Mouse (Mus musculus): ENCODE measurements around the gene Nrarp. TPM values are rescaled to one million over a fixed set of nuclear protein-coding genes. Genes with fewer than 3 reads are reported as not detected.

Nrarp gene
- polyA plus RNA-seq, 1 experiment from 2014 or later: 17.3 TPM

- Histone ChIP-seq H3K9me3 (replicated peaks) (no peaks in the 10 kb centered on the region), H3K4me3 (no peak within 1 kb of the TSS), H3K27ac (no peak within 1 kb of the TSS), H3K36me3 (peaks cover 11% of the 10 kb centered on the region; the same call in 1 of the 2 replicates), H3K27me3 (0 out of 2 replicates have a peak, but pooled peaks cover 4% of the 10 kb centered on the region), H3K9ac (no peak within 1 kb of the TSS), H3K4me2 (no peak within 1 kb of the TSS), H3K4me1 (replicated peaks) (peaks cover 3% of the 10 kb centered on the region)
- ATAC-seq (replicated peaks; ENCODE audit: insufficient number of reproducible peaks, insufficient read depth, low FRiP score, low read depth): no peak
Observed at GRCm38 (mm10) chr2:25218445-25218844, 37.9 kb downstream of the Nrarp start, which contains the start of gene Fam166a. Fam166a (plus strand) TSS chr2:25218745.

- 70% methylated on average over 5 of the region's 5 CpGs for WGBS
- peaks cover 11% of the 10 kb centered on the region; the same call in 1 of the 2 replicates for H3K36me3 ChIP-seq
- ATAC-seq (replicated peaks; ENCODE audit: insufficient number of reproducible peaks, insufficient read depth, low FRiP score, low read depth): no peak
Observed at GRCm38 (mm10) chr2:25221331-25221772, 40.8 kb downstream of the Nrarp start.

GRCm38 (mm10) chr2:25223681-25224491 lies 43.3 kb downstream of the Nrarp start:
- WGBS: 2% methylated on average over 44 of the region's 53 CpGs
- ATAC-seq (replicated peaks; ENCODE audit: insufficient number of reproducible peaks, insufficient read depth, low FRiP score, low read depth): peak; percentile 36
- H3K9ac ChIP-seq: peak overlapping the region; percentile 76
- H3K36me3 ChIP-seq: peaks cover 11% of the 10 kb centered on the region; the same call in 1 of the 2 replicates
- peak overlapping the region; percentile 92 for H3K27ac ChIP-seq
- H3K27me3 ChIP-seq: no peaks in the 10 kb centered on the region
- H3K9me3 ChIP-seq (replicated peaks): no peaks in the 10 kb centered on the region
- peak overlapping the region; percentile 85 for H3K4me2 ChIP-seq
- H3K4me1 ChIP-seq (replicated peaks): peaks cover 23% of the 10 kb centered on the region
- peak overlapping the region; percentile 73 for H3K4me3 ChIP-seq

More at GRCm38 (mm10) chr2:25221331-25221772, 40.8 kb downstream of the Nrarp start:
- H3K27me3 ChIP-seq: no peaks in the 10 kb centered on the region
- H3K9ac ChIP-seq: no peak overlapping the region
- H3K27ac ChIP-seq: no peak overlapping the region
- H3K4me1 ChIP-seq (replicated peaks): peaks cover 15% of the 10 kb centered on the region
- no peak overlapping the region for H3K4me3 ChIP-seq
- H3K9me3 ChIP-seq (replicated peaks): no peaks in the 10 kb centered on the region
- no peak overlapping the region for H3K4me2 ChIP-seq

- H3K36me3 ChIP-seq: peaks cover 11% of the 10 kb centered on the region; the same call in 1 of the 2 replicates
- peak within 1 kb of the TSS; percentile 98 for H3K27ac ChIP-seq
- peak within 1 kb of the TSS; percentile 85 for H3K4me2 ChIP-seq
- peaks cover 25% of the 10 kb centered on the region for H3K4me1 ChIP-seq (replicated peaks)
- ATAC-seq (replicated peaks; ENCODE audit: insufficient number of reproducible peaks, insufficient read depth, low FRiP score, low read depth): no peak
- H3K9me3 ChIP-seq (replicated peaks): no peaks in the 10 kb centered on the region
- H3K27me3 ChIP-seq: 0 out of 2 replicates have a peak, but pooled peaks cover 2% of the 10 kb centered on the region
- peak within 1 kb of the TSS; percentile 73 for H3K4me3 ChIP-seq
- WGBS: 0% methylated on average over 17 of the region's 17 CpGs
- peak within 1 kb of the TSS; percentile 76 for H3K9ac ChIP-seq
Observed at GRCm38 (mm10) chr2:25224492-25224765, 43.9 kb downstream of the Nrarp start, which contains the start of gene Tubb4b. Tubb4b (minus strand) TSS chr2:25224702.

- ATAC-seq (replicated peaks; ENCODE audit: insufficient number of reproducible peaks, insufficient read depth, low FRiP score, low read depth): peak; percentile 94
- H3K27ac ChIP-seq: peak overlapping the region; percentile 98
- peaks cover 25% of the 10 kb centered on the region for H3K4me1 ChIP-seq (replicated peaks)
- H3K9me3 ChIP-seq (replicated peaks): no peaks in the 10 kb centered on the region
- peak overlapping the region; percentile 55 for H3K4me3 ChIP-seq
- H3K36me3 ChIP-seq: peaks cover 11% of the 10 kb centered on the region; the same call in 1 of the 2 replicates
- WGBS: 2% methylated on average over 41 of the region's 41 CpGs
- peak overlapping the region; percentile 61 for H3K9ac ChIP-seq
- peaks cover 8% of the 10 kb centered on the region; the same call in 1 of the 2 replicates for H3K27me3 ChIP-seq
- H3K4me2 ChIP-seq: peak overlapping the region; percentile 61
Observed at GRCm38 (mm10) chr2:25224766-25225752, 44.5 kb downstream of the Nrarp start.

DNA sequence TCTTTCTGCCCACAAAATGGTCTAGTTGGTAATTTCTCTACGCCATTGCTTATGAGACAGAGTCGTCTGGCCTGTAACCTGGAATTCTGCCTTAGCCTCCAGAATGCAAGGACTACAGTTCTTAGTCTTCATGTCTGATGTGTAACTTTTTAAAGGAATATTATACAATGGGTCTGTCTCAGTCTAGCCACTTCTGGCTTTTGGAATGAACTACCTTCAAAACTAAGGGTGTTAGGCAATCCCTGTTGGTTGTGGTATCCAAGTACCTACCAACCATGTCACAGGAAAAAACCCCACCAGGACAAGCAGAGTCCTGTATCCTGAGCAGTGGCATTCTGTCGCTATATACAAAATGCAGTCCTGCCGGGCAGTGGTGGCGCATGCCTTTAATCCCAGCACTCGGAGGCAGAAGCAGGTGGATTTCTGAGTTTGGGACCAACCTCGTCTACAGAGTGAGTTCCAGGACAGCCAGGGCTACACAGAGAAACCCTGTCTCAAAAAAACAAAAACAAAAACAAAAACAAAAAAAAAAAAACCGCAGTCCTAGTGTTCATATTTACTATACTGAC lies 45.3 kb downstream of the Nrarp start:
- Histone ChIP-seq H3K4me3 (peak overlapping the region; percentile 55), H3K4me2 (peak overlapping the region; percentile 61), H3K27ac (peak overlapping the region; percentile 98), H3K36me3 (peaks cover 11% of the 10 kb centered on the region; the same call in 1 of the 2 replicates), H3K9ac (0 out of 2 replicates have a peak overlapping the region, but pooled peaks have one; percentile 61), H3K9me3 (replicated peaks) (no peaks in the 10 kb centered on the region), H3K4me1 (replicated peaks) (peaks cover 25% of the 10 kb centered on the region), H3K27me3 (peaks cover 16% of the 10 kb centered on the region)
- no peak for ATAC-seq (replicated peaks; ENCODE audit: insufficient number of reproducible peaks, insufficient read depth, low FRiP score, low read depth)
- WGBS: 70% methylated on average over 8 of the region's 8 CpGs

DNA sequence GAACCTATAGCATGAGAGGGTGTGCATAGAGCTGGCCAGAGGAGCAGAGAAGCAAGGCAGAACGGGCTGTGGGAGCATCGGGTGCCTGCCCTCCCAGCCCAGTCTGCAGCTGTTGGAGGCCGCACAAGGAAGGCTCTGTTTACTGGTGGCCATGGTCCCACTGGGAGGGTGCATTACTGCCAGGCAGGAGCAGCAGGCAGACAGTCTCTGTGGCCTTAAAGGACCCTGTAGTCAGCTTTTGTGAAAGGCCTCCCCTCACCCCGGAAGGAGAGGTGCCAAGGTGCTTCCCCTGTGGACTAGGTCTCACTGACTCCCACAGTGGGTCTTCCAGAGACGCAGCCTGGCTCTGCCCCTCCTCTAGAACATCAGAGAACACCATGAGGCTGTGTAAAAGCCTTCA lies 46.3 kb downstream of the Nrarp start:
- WGBS: 79% methylated on average over 5 of the region's 5 CpGs
- no peak overlapping the region for H3K4me3 ChIP-seq
- no peak overlapping the region for H3K27ac ChIP-seq
- H3K9me3 ChIP-seq (replicated peaks): no peaks in the 10 kb centered on the region
- H3K4me2 ChIP-seq: no peak overlapping the region
- peaks cover 25% of the 10 kb centered on the region for H3K4me1 ChIP-seq (replicated peaks)
- peaks cover 2% of the 10 kb centered on the region; the same call in 1 of the 2 replicates for H3K36me3 ChIP-seq
- H3K9ac ChIP-seq: no peak overlapping the region
- peaks cover 22% of the 10 kb centered on the region for H3K27me3 ChIP-seq
- no peak for ATAC-seq (replicated peaks; ENCODE audit: insufficient number of reproducible peaks, insufficient read depth, low FRiP score, low read depth)

DNA sequence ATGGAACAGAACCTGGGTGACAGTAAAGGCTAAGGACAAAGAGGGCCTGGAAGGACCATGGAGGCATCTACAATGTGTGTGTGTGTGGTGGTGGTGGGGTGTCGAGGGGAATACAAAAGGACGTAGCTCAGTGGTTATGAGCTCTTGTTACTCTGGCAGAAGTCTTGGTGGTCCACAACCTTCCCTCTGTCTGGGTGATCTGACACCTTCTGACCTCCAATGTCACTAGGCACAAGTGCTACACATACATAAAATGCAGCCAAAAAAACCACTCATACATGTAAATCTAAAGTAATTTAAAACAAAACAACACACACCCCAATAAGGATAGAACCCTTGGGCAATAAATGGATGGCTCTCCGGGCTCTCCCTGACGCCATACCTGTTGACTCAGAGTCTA lies 46.8 kb downstream of the Nrarp start:
- no peak for ATAC-seq (replicated peaks; ENCODE audit: insufficient number of reproducible peaks, insufficient read depth, low FRiP score, low read depth)
- Histone ChIP-seq H3K4me1 (replicated peaks) (peaks cover 25% of the 10 kb centered on the region), H3K36me3 (no peaks in the 10 kb centered on the region), H3K9me3 (replicated peaks) (no peaks in the 10 kb centered on the region), H3K9ac (no peak overlapping the region), H3K27ac (no peak overlapping the region), H3K4me2 (no peak overlapping the region), H3K4me3 (no peak overlapping the region), H3K27me3 (peaks cover 23% of the 10 kb centered on the region)
- 86% methylated on average over 4 of the region's 4 CpGs for WGBS

- Histone ChIP-seq H3K4me2 (peak overlapping the region; percentile 59), H3K4me1 (replicated peaks) (peaks cover 21% of the 10 kb centered on the region), H3K4me3 (peak overlapping the region; percentile 36), H3K27me3 (peaks cover 28% of the 10 kb centered on the region), H3K9me3 (replicated peaks) (no peaks in the 10 kb centered on the region), H3K36me3 (no peaks in the 10 kb centered on the region), H3K9ac (peak overlapping the region; percentile 21), H3K27ac (peak overlapping the region; percentile 73)
- under 1% methylated on average over 7 of the region's 7 CpGs for WGBS
- no peak for ATAC-seq (replicated peaks; ENCODE audit: insufficient number of reproducible peaks, insufficient read depth, low FRiP score, low read depth)
Observed at GRCm38 (mm10) chr2:25228431-25228889, 47.9 kb downstream of the Nrarp start.

DNA sequence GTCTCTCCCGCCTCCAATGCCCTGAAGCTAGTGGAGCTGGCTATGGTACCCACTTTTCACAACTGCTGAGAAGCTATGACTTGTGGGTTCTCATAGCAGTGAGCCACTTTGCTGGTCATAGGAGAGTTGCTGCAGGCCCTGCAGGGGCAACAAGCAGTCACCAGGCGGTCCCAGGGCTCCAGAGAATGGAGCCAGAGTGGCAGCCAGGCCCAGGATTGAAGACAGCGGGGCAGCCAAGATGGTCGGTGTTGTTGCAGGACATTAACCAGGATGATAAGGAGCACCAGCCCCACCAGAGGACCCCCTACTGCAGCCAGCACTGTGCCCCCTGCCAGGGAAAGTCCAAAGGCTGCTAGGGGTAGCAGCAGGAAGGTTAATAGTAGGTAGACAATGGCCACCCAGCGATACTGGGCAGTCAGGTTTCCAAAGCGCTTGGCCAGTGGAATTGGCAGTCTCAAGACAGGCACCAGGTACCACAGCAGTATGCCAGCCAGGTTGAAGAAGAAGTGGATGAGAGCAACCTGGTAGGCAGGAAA lies 48.5 kb downstream of the Nrarp start:
- 66% methylated on average over 6 of the region's 6 CpGs for WGBS
- Histone ChIP-seq H3K9me3 (replicated peaks) (no peaks in the 10 kb centered on the region), H3K4me1 (replicated peaks) (peaks cover 17% of the 10 kb centered on the region), H3K27me3 (peaks cover 28% of the 10 kb centered on the region), H3K9ac (no peak overlapping the region), H3K27ac (no peak overlapping the region), H3K4me3 (peak overlapping the region; percentile 36; the same call in 1 of the 2 replicates), H3K4me2 (peak overlapping the region; percentile 59; the same call in 1 of the 2 replicates), H3K36me3 (no peaks in the 10 kb centered on the region)
- no peak for ATAC-seq (replicated peaks; ENCODE audit: insufficient number of reproducible peaks, insufficient read depth, low FRiP score, low read depth)
